Mouse (Mus musculus) gastrocnemius, postnatal 36 days (tissue): ENCODE measurements around the gene Hagh. TPM values are rescaled to one million over a fixed set of nuclear protein-coding genes. Genes with fewer than 3 reads are reported as not detected.
A peak's percentile ranks its signal among the peaks of the same experiment; 100 is the strongest.

Source experiments
- DNase-seq, 2 experiments: peaks; one replicate each; pipeline ENCODE4 v3.0.0; 2022
- intact Hi-C: fragments of 180-260 bp; cut with DNase I; formaldehyde crosslinking; loops from one replicate; pipeline ENCODE4 v1.15.1; 2025
- total RNA-seq, 2 experiments: library from RNA; stranded (reverse); gene quantifications; 2 replicates each; pipeline ENCODE4 v1.2.3; 2021

Gene Hagh
- total RNA-seq, 2 experiments from 2014 or later: 66.0 to 77.0 TPM

- intact Hi-C loops: loop anchor here (5.0 kb wide), 1 partner anchor 169 kb away; the partner anchor contains the start of genes Cramp1l and Ift140
Observed at GRCm38 (mm10) chr17:24848600-24849031, 8.7 kb downstream of the Hagh start.

GRCm38 (mm10) chr17:24849733-24850064 is 9.8 kb downstream of the Hagh start:
- DNase-seq: peak in 1 of 2 experiments; percentile 35
- intact Hi-C loops: loop anchor here (2.0 to 5.0 kb wide), 2 partner anchors 27 to 168 kb away; partner anchors contain the start of genes Cramp1l and Ift140

More at GRCm38 (mm10) chr17:24848600-24849031, 8.7 kb downstream of the Hagh start:
- no peak for DNase-seq

GRCm38 (mm10) chr17:24850065-24850772 is 10.3 kb downstream of the Hagh start, which contains the start of gene Fahd1:
TSS of gene Fahd1 (minus strand) at chr17:24850364.
- intact Hi-C loops: loop anchor here (2.0 kb wide), 1 partner anchor 27 kb away; no protein-coding TSS in a partner anchor
- peak; percentile 93 to 95 for DNase-seq

- intact Hi-C loops: loop anchor here (2.0 kb wide), 1 partner anchor 26 kb away; no protein-coding TSS in a partner anchor
Observed at GRCm38 (mm10) chr17:24850773-24851127, 10.8 kb downstream of the Hagh start.

GRCm38 (mm10) chr17:24851381-24852125 is 11.6 kb downstream of the Hagh start:
- intact Hi-C loops: loop anchor here (2.0 kb wide), 1 partner anchor 25 kb away; no protein-coding TSS in a partner anchor
- DNase-seq: no peak

More at GRCm38 (mm10) chr17:24850773-24851127, 10.8 kb downstream of the Hagh start:
- DNase-seq: no peak

- intact Hi-C loops: no loop called here
- DNase-seq: no peak
Observed at GRCm38 (mm10) chr17:24855838-24856464, 16.0 kb downstream of the Hagh start.

GRCm38 (mm10) chr17:24856589-24856988 is 16.6 kb downstream of the Hagh start:
- DNase-seq: no peak
- intact Hi-C loops: no loop called here

- DNase-seq: no peak
- intact Hi-C loops: no loop called here
Observed at GRCm38 (mm10) chr17:24857831-24858470, 18.0 kb downstream of the Hagh start.

- intact Hi-C loops: no loop called here
- DNase-seq: no peak
Observed at GRCm38 (mm10) chr17:24858967-24859366, 19.0 kb downstream of the Hagh start.

GRCm38 (mm10) chr17:24860076-24860475 is 20.1 kb downstream of the Hagh start:
- no peak for DNase-seq
- intact Hi-C loops: no loop called here

GRCm38 (mm10) chr17:24861785-24862184 is 21.8 kb downstream of the Hagh start:
- DNase-seq: no peak
- intact Hi-C loops: no loop called here

GRCm38 (mm10) chr17:24865776-24866175 is 25.8 kb downstream of the Hagh start, which contains the start of gene Igfals:
TSS of gene Igfals (plus strand) at chr17:24865997.
- no peak for DNase-seq
- intact Hi-C loops: no loop called here

GRCm38 (mm10) chr17:24867914-24868313 is 28.0 kb downstream of the Hagh start:
- intact Hi-C loops: no loop called here
- no peak for DNase-seq

GRCm38 (mm10) chr17:24873695-24874404 is 33.9 kb downstream of the Hagh start:
- no peak for DNase-seq
- intact Hi-C loops: no loop called here

GRCm38 (mm10) chr17:24874405-24874745 is 34.4 kb downstream of the Hagh start:
- intact Hi-C loops: no loop called here
- DNase-seq: no peak

GRCm38 (mm10) chr17:24874989-24875388 is 35.0 kb downstream of the Hagh start:
- intact Hi-C loops: no loop called here
- no peak for DNase-seq

GRCm38 (mm10) chr17:24877336-24878116 is 37.6 kb downstream of the Hagh start:
- intact Hi-C loops: loop anchor here (2.0 kb wide), 1 partner anchor 27 kb away; the partner anchor contains the start of gene Fahd1
- peak in 1 of 2 experiments; percentile 50 for DNase-seq

- intact Hi-C loops: no loop called here
- peak; percentile 48 to 51 for DNase-seq
Observed at GRCm38 (mm10) chr17:24878117-24878397, 38.1 kb downstream of the Hagh start.

- no peak for DNase-seq
- intact Hi-C loops: no loop called here
Observed at GRCm38 (mm10) chr17:24878531-24878930, 38.6 kb downstream of the Hagh start.
